Mouse (Mus musculus) small intestine, adult 2 months (tissue): Measurements from ENCODE around the gene Bag5.

Source experiments
- CTCF ChIP-seq: fragments of 200-500 bp; IDR thresholded peaks from 2 replicates; pipeline ENCODE4 v1.5.1; 2012; ENCODE audit warnings: low read depth, mild to moderate bottlenecking, control low read depth, inconsistent platforms, low read length, moderate library complexity, mixed read lengths; ENCODE audit not compliant: insufficient replicate concordance, insufficient read length; ENCODE audit errors: extremely low read depth
- POLR2A ChIP-seq: fragments of 200-500 bp; IDR thresholded peaks from 2 replicates; pipeline ENCODE4 v1.6.1; 2012; ENCODE audit warnings: low read depth, mild to moderate bottlenecking, control low read depth, inconsistent platforms, low read length, moderate library complexity

DNA sequence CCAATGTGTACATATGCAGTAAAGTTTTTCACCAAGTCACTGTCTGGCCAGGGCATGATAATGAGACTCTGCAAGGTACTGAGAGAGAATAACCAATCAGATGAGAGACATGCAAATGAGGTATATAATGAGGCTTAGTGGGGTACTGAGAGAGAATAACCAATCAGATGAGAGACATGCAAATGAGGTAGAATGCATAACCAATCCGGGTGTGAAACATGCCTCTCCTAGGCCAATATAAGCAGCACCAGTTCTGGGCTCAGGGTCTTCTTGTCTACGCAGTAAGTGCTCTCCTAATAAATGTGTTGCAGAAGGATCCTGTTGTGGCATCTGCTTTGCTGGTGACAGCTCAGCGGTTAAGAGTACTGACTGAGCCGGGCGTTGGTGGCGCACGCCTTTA lies 3.4 kb upstream of the Bag5 start:
- TF ChIP-seq CTCF (no peak), POLR2A (no peak)
